8 mouse cellular contexts compared by ENCODE assay signal in the genomic region with DNA sequence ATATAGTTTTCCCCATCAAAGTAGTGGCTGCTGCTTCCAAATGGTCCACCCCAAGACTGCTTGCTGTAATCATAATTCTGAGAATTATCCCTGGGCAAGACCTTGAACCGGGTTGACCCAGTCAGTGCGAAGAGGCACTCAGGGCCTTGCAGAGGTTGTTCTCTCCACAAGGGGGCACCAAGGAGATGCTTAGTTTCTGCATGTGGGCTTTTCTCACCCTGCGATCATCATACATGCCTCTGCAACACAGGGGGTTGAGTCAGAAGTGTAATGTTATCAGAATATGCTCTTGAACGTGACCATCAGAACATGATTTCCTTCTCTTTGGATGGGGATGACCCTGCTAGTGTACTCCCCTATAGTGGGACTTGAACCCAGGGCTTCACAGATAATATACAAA. TPM values are rescaled to one million over a fixed set of nuclear protein-coding genes. Genes with fewer than 3 reads are reported as not detected.
DNase-seq lines count a peak whose midpoint lies in the region; ATAC-seq and TF ChIP-seq lines count a peak whose summit lies in the region.

No protein-coding gene starts in this region.

- no peak overlapping the region for H3K9ac ChIP-seq in intestine, embryonic 14.5 days (ENCODE audit: low read length)
- H3K9ac ChIP-seq in intestine, embryonic 16.5 days (ENCODE audit: low read depth, low read length) = no peak overlapping the region

- H3K27me3 ChIP-seq in intestine, embryonic 14.5 days (replicated peaks; ENCODE audit: control insufficient read depth, insufficient read depth, low read length) = no peaks in the 10 kb centered on the region
- no peaks in the 10 kb centered on the region; the same call in 1 of the 2 replicates for H3K27me3 ChIP-seq in intestine, embryonic 16.5 days (replicated peaks; ENCODE audit: control insufficient read depth, insufficient read depth, low read length)

- DNase-seq in intestine, embryonic 14.5 days (ENCODE audit: low spot score) = peak; percentile 76
- peak; percentile 46 for DNase-seq in adrenal gland, postnatal 25 days
- DNase-seq in heart, postnatal 14 days = peak; percentile 53 to 80
- peak; percentile 61 to 66 for DNase-seq in left cerebral cortex, adult 18-20 months (ENCODE audit: low spot score in 2 of 2)
- peak; percentile 54 for DNase-seq in spleen, adult 12 weeks (ENCODE audit: low spot score)

- WGBS in intestine, embryonic 14.5 days = 49% methylated on average over 4 of the region's 4 CpGs
- WGBS in intestine, embryonic 16.5 days = 48% methylated on average over 4 of the region's 4 CpGs

- TF ChIP-seq POLR2A in embryonic fibroblast, embryonic 13.5 days (IDR thresholded peaks at IDR 0.05; ENCODE audit: low read depth, low read length) = no peak

- no peak for ATAC-seq in intestine, embryonic 14.5 days (replicated peaks; ENCODE audit: low FRiP score, low TSS enrichment, low read depth)
- no peak for ATAC-seq in intestine, embryonic 16.5 days
- peak; percentile 95 for ATAC-seq in megakaryocyte, adult 5-6 weeks (ENCODE audit: poor library complexity, severe bottlenecking)

- H3K4me3 ChIP-seq in intestine, embryonic 14.5 days (ENCODE audit: low read depth, low read length) = no peak overlapping the region
- H3K4me3 ChIP-seq in intestine, embryonic 16.5 days (ENCODE audit: low read length) = no peak overlapping the region
- no peak overlapping the region for H3K4me3 ChIP-seq in embryonic fibroblast, embryonic 13.5 days (ENCODE audit: insufficient read depth, low read length)

- no peak overlapping the region for H3K27ac ChIP-seq in intestine, embryonic 14.5 days (ENCODE audit: low read depth)
- no peak overlapping the region for H3K27ac ChIP-seq in intestine, embryonic 16.5 days (ENCODE audit: low read length)
- H3K27ac ChIP-seq in embryonic fibroblast, embryonic 13.5 days (ENCODE audit: insufficient read depth, low read length) = no peak overlapping the region

- H3K4me2 ChIP-seq in intestine, embryonic 14.5 days (ENCODE audit: low read length) = no peak overlapping the region
- no peak overlapping the region for H3K4me2 ChIP-seq in intestine, embryonic 16.5 days (ENCODE audit: low read depth, low read length)

- no peaks in the 10 kb centered on the region for H3K9me3 ChIP-seq in intestine, embryonic 14.5 days (ENCODE audit: control insufficient read depth, low read length)
- no peaks in the 10 kb centered on the region for H3K9me3 ChIP-seq in intestine, embryonic 16.5 days (ENCODE audit: control insufficient read depth, low read length)

- peak; percentile 40; the same call in 1 of the 2 replicates for TF ChIP-seq CTCF in embryonic fibroblast, embryonic 13.5 days (IDR thresholded peaks at IDR 0.05; ENCODE audit: borderline replicate concordance, insufficient read depth, low read length)

- no peaks in the 10 kb centered on the region for H3K4me1 ChIP-seq in intestine, embryonic 14.5 days (replicated peaks; ENCODE audit: control insufficient read depth, insufficient read depth, low read length)
- no peaks in the 10 kb centered on the region; the same call in 1 of the 2 replicates for H3K4me1 ChIP-seq in intestine, embryonic 16.5 days (ENCODE audit: control insufficient read depth, insufficient read depth, low read length)
- H3K4me1 ChIP-seq in embryonic fibroblast, embryonic 13.5 days (ENCODE audit: control insufficient read depth, insufficient read depth, low read length) = no peaks in the 10 kb centered on the region; the same call in 1 of the 2 replicates

- H3K36me3 ChIP-seq in intestine, embryonic 14.5 days (ENCODE audit: control insufficient read depth, insufficient read depth, low read length) = peaks cover 12% of the 10 kb centered on the region; the same call in 1 of the 2 replicates
- H3K36me3 ChIP-seq in intestine, embryonic 16.5 days (ENCODE audit: control insufficient read depth, insufficient read depth, low read length) = no peaks in the 10 kb centered on the region

- intact Hi-C loops in heart, postnatal 14 days (cut with DNase I) = loop anchor here (1.0 to 2.0 kb wide), 2 partner anchors 26 to 98 kb away; no protein-coding TSS in a partner anchor

RNA-seq across cellular contexts. Expression of a gene that starts 8.4 kb away (rescaled TPM):
- 136 and 144 TPM in 2 replicates for polyA plus RNA-seq in intestine, embryonic 14.5 days (2014; fragmentation: Nextera tagmentation; extraction: Ambion mirVana)
- 138 and 141 TPM in 2 replicates for polyA plus RNA-seq in intestine, embryonic 16.5 days (2015; fragmentation: Nextera tagmentation; extraction: Ambion mirVana)
- 85.2 and 95.5 TPM in 2 replicates for total RNA-seq in adrenal gland, postnatal 25 days (2021)
- 86.4 and 87.3 TPM in 2 replicates for polyA plus RNA-seq in embryonic fibroblast, embryonic 13.5 days (2011; ENCODE audit: insufficient read length, low read depth, missing spikeins)
- total RNA-seq in heart, postnatal 14 days (2021) = 10 to 100 TPM; 18.7 to 22.6 TPM
- total RNA-seq in left cerebral cortex, adult 18-20 months (2021) = 100 to 1,000 TPM; 213 to 223 TPM
- total RNA-seq in megakaryocyte, adult 5-6 weeks (2015) = 39.0 and 40.7 TPM in 2 replicates
- total RNA-seq in megakaryocyte, adult 5-6 weeks (2017) = 39.8 and 40.7 TPM in 2 replicates

RNA-seq across cellular contexts. Expression of a gene that starts 10.8 kb away (rescaled TPM):
- 14.2 and 15.3 TPM in 2 replicates for polyA plus RNA-seq in intestine, embryonic 14.5 days (2014; fragmentation: Nextera tagmentation; extraction: Ambion mirVana)
- 9.8 and 11.6 TPM in 2 replicates for polyA plus RNA-seq in intestine, embryonic 16.5 days (2015; fragmentation: Nextera tagmentation; extraction: Ambion mirVana)
- total RNA-seq in adrenal gland, postnatal 25 days (2021) = 11.2 and 11.3 TPM in 2 replicates
- 15.0 and 18.6 TPM in 2 replicates for polyA plus RNA-seq in embryonic fibroblast, embryonic 13.5 days (2011; ENCODE audit: insufficient read length, low read depth, missing spikeins)
- 1 to 10 TPM; 4.8 to 5.8 TPM for total RNA-seq in heart, postnatal 14 days (2021)
- 10 to 100 TPM; 11.1 to 12.6 TPM for total RNA-seq in left cerebral cortex, adult 18-20 months (2021)
- total RNA-seq in megakaryocyte, adult 5-6 weeks (2015) = 7.8 and 8.8 TPM in 2 replicates
- 22.6 and 23.5 TPM in 2 replicates for total RNA-seq in megakaryocyte, adult 5-6 weeks (2017)
